Mouse (Mus musculus) MEL (cell line): ENCODE results near the gene Pacsin1.

ENCODE experiments used
- CTCF ChIP-seq, 3 experiments: IDR thresholded peaks in 2 of 3; conservative IDR thresholded peaks in 1 of 3; 2 replicates each; pipeline ENCODE4 v1.5.1; 2011 to 2012; ENCODE audit warnings: low read length in 3 of 3, low read depth in 2 of 3, mild to moderate bottlenecking in 2 of 3, improper control_type of control experiment in 1 of 3, inconsistent platforms in 1 of 3, mixed read lengths in 1 of 3, moderate library complexity in 1 of 3; ENCODE audit not compliant: control insufficient read depth in 1 of 3, insufficient read depth in 1 of 3, poor library complexity in 1 of 3, severe bottlenecking in 1 of 3
- E2F4 ChIP-seq: IDR thresholded peaks from 2 replicates; pipeline ENCODE4 v1.6.1; 2011; ENCODE audit warnings: low read depth, low read length, improper control_type of control experiment, borderline replicate concordance
- EP300 ChIP-seq, 2 experiments: IDR thresholded peaks; 2 replicates each; pipeline ENCODE4 v1.6.1; 2011; ENCODE audit warnings: improper control_type of control experiment in 2 of 2, low read length in 2 of 2, low read depth in 1 of 2, mild to moderate bottlenecking in 1 of 2
- ETS1 ChIP-seq: IDR thresholded peaks from 2 replicates; pipeline ENCODE4 v1.6.1; 2012; ENCODE audit warnings: low read depth, mild to moderate bottlenecking, inconsistent platforms, low read length, improper control_type of control experiment, moderate library complexity
- MAX ChIP-seq: IDR thresholded peaks from 2 replicates; pipeline ENCODE4 v1.6.1; 2011; ENCODE audit warnings: low read length, improper control_type of control experiment
- MXI1 ChIP-seq: IDR thresholded peaks from 2 replicates; pipeline ENCODE4 v1.6.1; 2011; ENCODE audit warnings: mild to moderate bottlenecking, low read depth, low read length, improper control_type of control experiment
- NELFE ChIP-seq: IDR thresholded peaks from 2 replicates; pipeline ENCODE4 v1.6.1; 2011; ENCODE audit warnings: low read depth, low read length, improper control_type of control experiment
- POLR2A ChIP-seq, 2 experiments: IDR thresholded peaks; 2 replicates each; pipeline ENCODE4 v1.6.1; 2011 to 2012; ENCODE audit warnings: low read length in 2 of 2, mild to moderate bottlenecking in 2 of 2, control low read depth in 1 of 2, improper control_type of control experiment in 1 of 2, low read depth in 1 of 2, moderate library complexity in 1 of 2; ENCODE audit not compliant: control insufficient read depth in 1 of 2, insufficient read depth in 1 of 2, poor library complexity in 1 of 2
- POLR2AphosphoS2 ChIP-seq: IDR thresholded peaks from 2 replicates; pipeline ENCODE4 v1.6.1; 2011; ENCODE audit warnings: low read length, improper control_type of control experiment
- RAD21 ChIP-seq: IDR thresholded peaks from 2 replicates; pipeline ENCODE4 v1.6.1; 2011; ENCODE audit warnings: mild to moderate bottlenecking, low read depth, low read length, improper control_type of control experiment
- TBP ChIP-seq: IDR thresholded peaks from 2 replicates; pipeline ENCODE4 v1.8.0; 2011; ENCODE audit warnings: low read depth, low read length, improper control_type of control experiment
- TCF12 ChIP-seq: IDR thresholded peaks from 2 replicates; pipeline ENCODE4 v1.6.1; 2014; ENCODE audit warnings: low read depth, mild to moderate bottlenecking, inconsistent platforms, low read length, improper control_type of control experiment, moderate library complexity
- USF1 ChIP-seq: IDR thresholded peaks from 2 replicates; pipeline ENCODE4 v1.6.1; 2014; ENCODE audit warnings: low read depth, mild to moderate bottlenecking, inconsistent platforms, low read length, improper control_type of control experiment, moderate library complexity
- ZC3H11A ChIP-seq: IDR thresholded peaks from 2 replicates; pipeline ENCODE4 v1.6.1; 2012; ENCODE audit warnings: low read depth, mild to moderate bottlenecking, inconsistent platforms, low read length, improper control_type of control experiment

GRCm38 (mm10) chr17:27684886-27685549 lies 29.7 kb downstream of the Pacsin1 start:
- TF ChIP-seq EP300 (IDR thresholded peaks at IDR 0.05; ENCODE audit: low read depth in 1 of 2, low read length in 2 of 2) (no peak), USF1 (no peak), CTCF (IDR thresholded peaks at IDR 0.05 in 2 of 3, conservative IDR thresholded peaks at IDR 0.05 in 1 of 3; ENCODE audit: control insufficient read depth in 1 of 3, insufficient read depth in 1 of 3, low read depth in 2 of 3, low read length in 3 of 3, poor library complexity in 1 of 3, severe bottlenecking in 1 of 3) (no peak), POLR2A (IDR thresholded peaks at IDR 0.05; ENCODE audit: control insufficient read depth in 1 of 2, insufficient read depth in 1 of 2, low read depth in 1 of 2, low read length in 2 of 2, poor library complexity in 1 of 2) (no peak), TCF12 (no peak), TBP (no peak), NELFE (no peak), E2F4 (no peak), POLR2AphosphoS2 (no peak), RAD21 (no peak), ZC3H11A (no peak), MAX (no peak), ETS1 (no peak), MXI1 (no peak)
